Mouse (Mus musculus): ENCODE measurements at regions not wholly inside any gene's neighbourhood (a gene's known extent, or its start where the extent isn't known, plus 50 kb on each side); places are given as distances from the start of the nearest gene placed in this dataset.

- no peaks in the 10 kb centered on the region for H3K27me3 ChIP-seq (ENCODE audit: insufficient read depth, low read length)
- no peak for ATAC-seq (replicated peaks; ENCODE audit: low FRiP score, low read depth)
- H3K9me3 ChIP-seq (replicated peaks; ENCODE audit: low read length) = no peaks in the 10 kb centered on the region
- no peak overlapping the region for H3K9ac ChIP-seq (ENCODE audit: low read depth, low read length)
- H3K4me1 ChIP-seq (replicated peaks; ENCODE audit: insufficient read depth, low read length) = no peaks in the 10 kb centered on the region
- no peak overlapping the region for H3K4me3 ChIP-seq (replicated peaks; ENCODE audit: low read depth, low read length)
- WGBS = 70% methylated on average over 7 of the region's 7 CpGs
- H3K27ac ChIP-seq = no peak overlapping the region
- TF ChIP-seq CTCF (IDR thresholded peaks at IDR 0.05; ENCODE audit: low read depth) = no peak
- DNase-seq (ENCODE audit: low spot score) = no peak
- no peaks in the 10 kb centered on the region for H3K36me3 ChIP-seq (ENCODE audit: insufficient read depth, low read length)
- no peak overlapping the region for H3K4me2 ChIP-seq (ENCODE audit: low read length)
These were observed 419.8 kb upstream of the Smarca2 start for GRCm38 (mm10) chr19:26185012-26185411.

- Histone ChIP-seq H3K4me1 (replicated peaks; ENCODE audit: insufficient read depth, low read length) (no peaks in the 10 kb centered on the region), H3K36me3 (ENCODE audit: insufficient read depth, low read length) (no peaks in the 10 kb centered on the region), H3K27me3 (ENCODE audit: insufficient read depth, low read length) (no peaks in the 10 kb centered on the region), H3K9me3 (replicated peaks; ENCODE audit: low read length) (no peaks in the 10 kb centered on the region), H3K4me2 (ENCODE audit: low read length) (no peak overlapping the region), H3K9ac (ENCODE audit: low read depth, low read length) (no peak overlapping the region), H3K4me3 (replicated peaks; ENCODE audit: low read depth, low read length) (no peak overlapping the region), H3K27ac (no peak overlapping the region)
- ATAC-seq (replicated peaks; ENCODE audit: low FRiP score, low read depth) = no peak
- DNase-seq (ENCODE audit: low spot score) = no peak
- 84% methylated on average over 1 of the region's 1 CpGs for WGBS
- no peak for TF ChIP-seq CTCF (IDR thresholded peaks at IDR 0.05; ENCODE audit: low read depth)
These were observed 414.0 kb upstream of the Smarca2 start for GRCm38 (mm10) chr19:26190803-26191202.

GRCm38 (mm10) chr19:26193664-26194063 is 411.2 kb upstream of the Smarca2 start:
- peak; percentile 60 for TF ChIP-seq CTCF (IDR thresholded peaks at IDR 0.05; ENCODE audit: low read depth)
- Histone ChIP-seq H3K4me3 (replicated peaks; ENCODE audit: low read depth, low read length) (no peak overlapping the region), H3K4me1 (replicated peaks; ENCODE audit: insufficient read depth, low read length) (no peaks in the 10 kb centered on the region), H3K9ac (ENCODE audit: low read depth, low read length) (no peak overlapping the region), H3K9me3 (replicated peaks; ENCODE audit: low read length) (no peaks in the 10 kb centered on the region), H3K36me3 (ENCODE audit: insufficient read depth, low read length) (no peaks in the 10 kb centered on the region), H3K4me2 (ENCODE audit: low read length) (no peak overlapping the region), H3K27ac (no peak overlapping the region), H3K27me3 (ENCODE audit: insufficient read depth, low read length) (no peaks in the 10 kb centered on the region)
- WGBS = 65% methylated on average over 1 of the region's 1 CpGs
- DNase-seq (ENCODE audit: low spot score) = peak; percentile 23
- ATAC-seq (replicated peaks; ENCODE audit: low FRiP score, low read depth) = no peak

GRCm38 (mm10) chr19:26208760-26209159 is 396.1 kb upstream of the Smarca2 start:
- TF ChIP-seq CTCF (IDR thresholded peaks at IDR 0.05; ENCODE audit: low read depth) = no peak
- H3K36me3 ChIP-seq (ENCODE audit: insufficient read depth, low read length) = no peaks in the 10 kb centered on the region
- H3K27me3 ChIP-seq (ENCODE audit: insufficient read depth, low read length) = no peaks in the 10 kb centered on the region
- no peak overlapping the region for H3K4me2 ChIP-seq (ENCODE audit: low read length)
- ATAC-seq (replicated peaks; ENCODE audit: low FRiP score, low read depth) (no peak), DNase-seq (ENCODE audit: low spot score) (no peak)
- no peak overlapping the region for H3K4me3 ChIP-seq (replicated peaks; ENCODE audit: low read depth, low read length)
- H3K4me1 ChIP-seq (replicated peaks; ENCODE audit: insufficient read depth, low read length) = no peaks in the 10 kb centered on the region
- no peaks in the 10 kb centered on the region for H3K9me3 ChIP-seq (replicated peaks; ENCODE audit: low read length)
- 67% methylated on average over 1 of the region's 1 CpGs for WGBS
- no peak overlapping the region for H3K9ac ChIP-seq (ENCODE audit: low read depth, low read length)
- H3K27ac ChIP-seq = no peak overlapping the region

GRCm38 (mm10) chr19:26234539-26234938 is 370.3 kb upstream of the Smarca2 start:
- no peak for ATAC-seq (replicated peaks; ENCODE audit: low FRiP score, low read depth)
- Histone ChIP-seq H3K4me1 (replicated peaks; ENCODE audit: insufficient read depth, low read length) (no peaks in the 10 kb centered on the region), H3K9me3 (replicated peaks; ENCODE audit: low read length) (no peaks in the 10 kb centered on the region), H3K27me3 (ENCODE audit: insufficient read depth, low read length) (no peaks in the 10 kb centered on the region), H3K27ac (no peak overlapping the region), H3K9ac (ENCODE audit: low read depth, low read length) (no peak overlapping the region), H3K36me3 (ENCODE audit: insufficient read depth, low read length) (no peaks in the 10 kb centered on the region), H3K4me2 (ENCODE audit: low read length) (no peak overlapping the region), H3K4me3 (replicated peaks; ENCODE audit: low read depth, low read length) (no peak overlapping the region)
- no peak for TF ChIP-seq CTCF (IDR thresholded peaks at IDR 0.05; ENCODE audit: low read depth)
- DNase-seq (ENCODE audit: low spot score) = no peak
- WGBS = 73% methylated on average over 4 of the region's 4 CpGs

- no peak for TF ChIP-seq CTCF (IDR thresholded peaks at IDR 0.05; ENCODE audit: low read depth)
- Histone ChIP-seq H3K36me3 (ENCODE audit: insufficient read depth, low read length) (no peaks in the 10 kb centered on the region), H3K9me3 (replicated peaks; ENCODE audit: low read length) (no peaks in the 10 kb centered on the region), H3K27ac (no peak overlapping the region), H3K4me3 (replicated peaks; ENCODE audit: low read depth, low read length) (no peak overlapping the region), H3K27me3 (ENCODE audit: insufficient read depth, low read length) (no peaks in the 10 kb centered on the region), H3K4me2 (ENCODE audit: low read length) (no peak overlapping the region), H3K9ac (ENCODE audit: low read depth, low read length) (no peak overlapping the region), H3K4me1 (replicated peaks; ENCODE audit: insufficient read depth, low read length) (no peaks in the 10 kb centered on the region)
- WGBS = 46% methylated on average over 6 of the region's 6 CpGs
- no peak for ATAC-seq (replicated peaks; ENCODE audit: low FRiP score, low read depth)
- no peak for DNase-seq (ENCODE audit: low spot score)
These were observed 360.8 kb upstream of the Smarca2 start for GRCm38 (mm10) chr19:26244067-26244466.

- Histone ChIP-seq H3K36me3 (ENCODE audit: insufficient read depth, low read length) (no peaks in the 10 kb centered on the region), H3K9me3 (replicated peaks; ENCODE audit: low read length) (no peaks in the 10 kb centered on the region), H3K27ac (no peak overlapping the region), H3K9ac (ENCODE audit: low read depth, low read length) (no peak overlapping the region), H3K4me1 (replicated peaks; ENCODE audit: insufficient read depth, low read length) (no peaks in the 10 kb centered on the region), H3K4me2 (ENCODE audit: low read length) (no peak overlapping the region), H3K27me3 (ENCODE audit: insufficient read depth, low read length) (no peaks in the 10 kb centered on the region), H3K4me3 (replicated peaks; ENCODE audit: low read depth, low read length) (no peak overlapping the region)
- no peak for TF ChIP-seq CTCF (IDR thresholded peaks at IDR 0.05; ENCODE audit: low read depth)
- 85% methylated on average over 6 of the region's 6 CpGs for WGBS
- ATAC-seq (replicated peaks; ENCODE audit: low FRiP score, low read depth) = no peak
- no peak for DNase-seq (ENCODE audit: low spot score)
These were observed 355.1 kb upstream of the Smarca2 start for GRCm38 (mm10) chr19:26249751-26250150.

Data from kidney, postnatal 0 days (tissue).